Mouse (Mus musculus) forebrain, postnatal 0 days (tissue): ENCODE measurements at regions not wholly inside any gene's neighbourhood (a gene's known extent, or its start where the extent isn't known, plus 50 kb on each side); places are given as distances from the start of the nearest gene placed in this dataset.

ENCODE experiments used
- ATAC-seq: fragments of 200-750 bp; cut with Nextera tagmentation; 2 replicates; pipeline ENCODE4 v1.8.0; 2017; ENCODE audit warnings: mild to moderate bottlenecking, moderate library complexity
- DNase-seq: peaks from one replicate; pipeline ENCODE4 v3.0.0-alpha.2; 2015
- H3K27ac ChIP-seq: fragments of 300-500 bp; sonication (generic); 2 replicates; pipeline ENCODE4 v1.5.1; 2014; ENCODE audit warnings: low read depth, mild to moderate bottlenecking, antibody characterized with exemption, low read length, moderate library complexity, mixed read lengths
- H3K27me3 ChIP-seq: fragments of 300-500 bp; sonication (generic); 2 replicates; pipeline ENCODE4 v1.6.1; 2014; ENCODE audit warnings: mild to moderate bottlenecking, low read length, mixed read lengths; ENCODE audit not compliant: insufficient read depth
- H3K36me3 ChIP-seq: fragments of 300-500 bp; sonication (generic); 2 replicates; pipeline ENCODE4 v1.6.1; 2014; ENCODE audit warnings: mild to moderate bottlenecking, moderate library complexity; ENCODE audit not compliant: insufficient read depth
- H3K4me1 ChIP-seq: fragments of 300-500 bp; sonication (generic); 2 replicates; pipeline ENCODE4 v1.6.1; 2014; ENCODE audit warnings: antibody characterized with exemption; ENCODE audit not compliant: insufficient read depth
- H3K4me2 ChIP-seq: fragments of 300-500 bp; sonication (generic); 2 replicates; pipeline ENCODE4 v1.6.1; 2014; ENCODE audit warnings: low read depth, mild to moderate bottlenecking, moderate library complexity
- H3K4me3 ChIP-seq: fragments of 300-500 bp; sonication (generic); 2 replicates; pipeline ENCODE4 v1.5.1; 2014; ENCODE audit warnings: low read depth, low read length, mixed read lengths
- H3K9ac ChIP-seq: fragments of 300-500 bp; sonication (generic); 2 replicates; pipeline ENCODE4 v1.6.1; 2014; ENCODE audit warnings: mild to moderate bottlenecking
- H3K9me3 ChIP-seq: fragments of 300-500 bp; sonication (generic); 2 replicates; pipeline ENCODE4 v1.6.1; 2016; ENCODE audit warnings: low read length
- CTCF ChIP-seq: sonication (generic); IDR thresholded peaks from 2 replicates; pipeline ENCODE4 v1.5.1; 2016; ENCODE audit warnings: antibody characterized with exemption, control low read depth, low read depth
- WGBS: fragments of 180-500 bp; shearing (Covaris S2); extraction: QIAGEN DNeasy Blood & Tissue Kit; methylation state at CpG from one replicate; pipeline ENCODE4 v1.1.7; 2014; 5-methylcytosine and 5-hydroxymethylcytosine counted together

DNA sequence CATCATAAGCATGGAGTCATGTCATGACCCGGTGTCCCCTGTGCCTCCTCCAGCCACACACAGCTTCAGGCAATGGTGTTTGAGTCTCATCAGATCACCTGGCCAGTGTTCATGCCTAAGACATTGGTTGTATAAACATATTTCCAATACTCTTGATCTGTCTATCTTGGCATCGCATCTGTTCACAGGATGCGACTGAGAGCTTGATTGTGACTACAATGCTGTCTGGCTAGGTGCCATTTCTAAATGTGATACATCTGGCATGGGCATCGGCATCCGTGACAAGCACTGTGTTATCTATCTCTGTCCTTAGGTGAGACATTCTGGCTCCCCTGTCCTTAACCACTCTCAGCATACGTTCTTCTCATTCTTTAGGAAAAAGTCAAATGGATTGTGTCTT lies 102.3 kb upstream of the Fut8 start:
- H3K27me3 ChIP-seq = no peaks in the 10 kb centered on the region
- no peaks in the 10 kb centered on the region for H3K4me1 ChIP-seq
- H3K4me2 ChIP-seq = no peak overlapping the region
- no peak overlapping the region for H3K27ac ChIP-seq
- no peaks in the 10 kb centered on the region for H3K9me3 ChIP-seq
- WGBS = 90% methylated on average over 6 of the region's 6 CpGs
- DNase-seq = no peak
- no peak for ATAC-seq
- H3K9ac ChIP-seq = no peak overlapping the region
- no peak overlapping the region for H3K4me3 ChIP-seq
- H3K36me3 ChIP-seq = no peaks in the 10 kb centered on the region
- TF ChIP-seq CTCF = no peak

DNA sequence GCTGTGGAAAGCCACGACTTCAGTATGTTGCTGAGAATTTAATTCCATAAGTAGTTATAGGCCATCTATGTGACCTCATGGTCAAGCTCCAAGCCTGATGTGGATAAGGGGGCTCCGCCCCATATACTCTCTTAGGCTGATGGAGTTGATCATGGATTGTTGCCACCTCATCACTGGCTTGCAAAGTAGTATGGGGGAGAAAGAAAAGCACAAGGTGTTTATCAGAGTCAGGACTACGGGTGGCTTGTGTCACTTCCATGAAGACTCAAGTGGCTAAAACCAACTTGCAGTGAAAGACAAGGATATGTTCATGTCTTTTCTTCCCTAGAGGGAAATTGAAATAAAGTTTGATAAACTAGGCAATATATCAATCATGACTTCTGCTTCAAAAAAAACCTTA lies 102.9 kb upstream of the Fut8 start:
- Histone ChIP-seq H3K4me3 (no peak overlapping the region), H3K27me3 (no peaks in the 10 kb centered on the region), H3K4me2 (no peak overlapping the region), H3K9ac (no peak overlapping the region), H3K4me1 (no peaks in the 10 kb centered on the region), H3K27ac (no peak overlapping the region), H3K36me3 (no peaks in the 10 kb centered on the region), H3K9me3 (no peaks in the 10 kb centered on the region)
- WGBS = 91% methylated on average over 3 of the region's 3 CpGs
- DNase-seq (no peak), ATAC-seq (no peak)
- no peak for TF ChIP-seq CTCF

GRCm38 (mm10) chr12:77134306-77135010 lies 103.5 kb upstream of the Fut8 start:
- Histone ChIP-seq H3K9me3 (no peaks in the 10 kb centered on the region), H3K27me3 (no peaks in the 10 kb centered on the region), H3K4me1 (no peaks in the 10 kb centered on the region), H3K36me3 (no peaks in the 10 kb centered on the region), H3K4me3 (no peak overlapping the region), H3K27ac (no peak overlapping the region), H3K4me2 (no peak overlapping the region), H3K9ac (no peak overlapping the region)
- no peak for DNase-seq
- 92% methylated on average over 9 of the region's 9 CpGs for WGBS
- TF ChIP-seq CTCF = no peak
- ATAC-seq = no peak

DNA sequence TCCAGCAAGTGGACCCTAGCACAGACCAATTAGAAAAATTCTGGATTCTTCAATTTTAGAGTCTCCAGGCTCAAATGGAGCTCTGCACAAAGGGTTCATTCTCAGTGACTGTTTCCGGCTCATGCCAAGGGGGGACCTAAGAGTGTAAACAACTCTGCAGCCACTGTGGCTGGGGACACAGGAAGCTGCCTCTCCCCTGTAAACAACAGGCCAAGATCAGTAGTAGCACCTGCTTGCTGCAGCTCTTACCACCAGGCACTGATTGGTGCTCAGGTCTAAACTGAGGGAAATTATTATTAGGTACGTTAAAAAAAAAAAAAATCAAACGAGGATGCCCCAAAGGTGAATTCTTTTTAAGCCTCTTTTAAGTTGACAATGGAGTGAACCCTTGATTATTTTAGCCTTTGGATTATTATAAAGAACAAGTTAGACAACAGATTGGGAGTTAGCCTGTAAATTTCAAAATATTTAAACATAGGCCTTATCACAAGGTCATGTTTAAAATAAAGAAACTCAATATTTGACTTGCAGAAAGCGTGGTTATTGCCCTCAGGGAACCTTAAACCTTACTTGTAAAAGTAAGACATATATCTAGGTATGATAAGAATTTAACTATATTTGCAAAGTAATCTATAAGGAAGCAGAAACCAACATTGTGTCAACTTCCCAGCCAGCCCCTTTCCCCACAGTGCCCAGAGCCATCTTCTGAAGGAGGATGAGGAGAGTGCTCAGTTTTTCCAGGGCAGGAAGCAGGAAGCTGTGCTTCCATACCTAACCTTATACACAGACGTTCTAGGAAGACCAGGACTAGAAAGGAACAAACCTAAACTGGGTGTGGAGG lies 104.2 kb upstream of the Fut8 start:
- no peak overlapping the region for H3K4me2 ChIP-seq
- H3K27me3 ChIP-seq = no peaks in the 10 kb centered on the region
- no peaks in the 10 kb centered on the region for H3K9me3 ChIP-seq
- no peak overlapping the region for H3K9ac ChIP-seq
- TF ChIP-seq CTCF = no peak
- H3K4me3 ChIP-seq = no peak overlapping the region
- DNase-seq (no peak), ATAC-seq (no peak)
- H3K36me3 ChIP-seq = no peaks in the 10 kb centered on the region
- no peak overlapping the region for H3K27ac ChIP-seq
- WGBS = 78% methylated on average over 5 of the region's 5 CpGs
- H3K4me1 ChIP-seq = no peaks in the 10 kb centered on the region

DNA sequence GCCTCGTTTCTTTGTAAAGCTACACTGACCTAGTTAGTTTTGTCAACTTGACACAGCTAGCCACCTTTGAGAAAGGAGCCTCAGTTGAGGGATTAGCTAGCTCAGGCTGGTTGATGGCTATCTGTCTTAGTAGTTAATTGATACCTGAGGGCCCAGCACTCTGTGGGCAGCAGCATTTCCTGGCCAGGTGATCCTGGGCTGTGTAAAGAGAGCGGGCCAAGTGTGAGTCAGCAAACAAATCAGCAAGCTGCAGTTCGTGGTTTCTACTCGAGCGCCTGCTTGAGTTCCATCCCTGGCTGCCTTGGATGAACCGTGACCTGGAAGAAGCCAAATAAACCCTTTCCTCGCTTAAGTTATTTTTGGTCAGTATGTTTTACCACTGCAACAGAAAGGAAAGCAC lies 106.6 kb upstream of the Fut8 start:
- no peaks in the 10 kb centered on the region for H3K36me3 ChIP-seq
- H3K4me1 ChIP-seq = no peaks in the 10 kb centered on the region
- no peaks in the 10 kb centered on the region for H3K27me3 ChIP-seq
- no peaks in the 10 kb centered on the region for H3K9me3 ChIP-seq
- no peak for TF ChIP-seq CTCF
- H3K4me3 ChIP-seq = no peak overlapping the region
- DNase-seq (no peak), ATAC-seq (no peak)
- WGBS = 68% methylated on average over 7 of the region's 7 CpGs
- H3K4me2 ChIP-seq = no peak overlapping the region
- no peak overlapping the region for H3K9ac ChIP-seq
- no peak overlapping the region for H3K27ac ChIP-seq

GRCm38 (mm10) chr12:77130526-77130925 lies 107.4 kb upstream of the Fut8 start:
- Histone ChIP-seq H3K4me1 (no peaks in the 10 kb centered on the region), H3K4me3 (no peak overlapping the region), H3K4me2 (no peak overlapping the region), H3K27me3 (no peaks in the 10 kb centered on the region), H3K9ac (no peak overlapping the region), H3K36me3 (no peaks in the 10 kb centered on the region), H3K9me3 (no peaks in the 10 kb centered on the region), H3K27ac (no peak overlapping the region)
- DNase-seq = no peak
- ATAC-seq = no peak
- no peak for TF ChIP-seq CTCF
- WGBS = 84% methylated on average over 6 of the region's 6 CpGs

DNA sequence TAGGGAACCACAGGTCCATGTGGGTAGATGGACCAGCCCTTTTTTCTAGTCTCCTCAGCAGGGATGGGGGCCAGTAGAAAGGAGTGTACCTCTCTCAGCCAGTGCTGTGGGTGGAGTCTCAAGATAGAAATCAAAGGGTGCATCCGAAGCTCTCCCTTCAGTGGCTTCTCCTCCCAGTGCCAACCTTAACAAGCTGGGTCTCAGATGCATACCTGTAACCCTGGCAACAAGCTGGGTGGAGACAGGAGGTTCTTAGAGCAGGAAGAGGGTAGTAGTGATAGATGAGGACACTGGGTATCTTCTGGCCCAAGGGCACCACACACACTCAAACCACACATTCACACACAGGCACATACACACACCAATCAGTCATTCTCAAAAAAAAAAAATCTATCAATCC lies 113.7 kb upstream of the Fut8 start:
- Histone ChIP-seq H3K9me3 (no peaks in the 10 kb centered on the region), H3K4me3 (no peak overlapping the region), H3K36me3 (no peaks in the 10 kb centered on the region), H3K9ac (no peak overlapping the region), H3K4me2 (no peak overlapping the region), H3K4me1 (no peaks in the 10 kb centered on the region), H3K27me3 (no peaks in the 10 kb centered on the region), H3K27ac (no peak overlapping the region)
- ATAC-seq (no peak), DNase-seq (no peak)
- TF ChIP-seq CTCF = no peak
- WGBS = 36% methylated on average over 1 of the region's 1 CpGs
